Mouse (Mus musculus) thymus, postnatal 14 days (tissue): ENCODE data around the gene Taar8b.
"Not testable (repeated sequence)": the region's sequence is repeated elsewhere in the genome, so short reads cannot be mapped to it uniquely, and the experiment has no call there.

Experiments
- DNase-seq: peaks from one replicate; pipeline ENCODE4 v3.0.0; 2021

Gene Taar8b

GRCm38 (mm10) chr10:24092194-24092593, at the start of gene Taar8b:
Gene Taar8b, minus strand, starts transcription at chr10:24092294.
- DNase-seq, result no peak

GRCm38 (mm10) chr10:24138623-24139261, 46.6 kb upstream of the Taar8b start:
- DNase-seq, result no peak

GRCm38 (mm10) chr10:24134071-24134645, 42.1 kb upstream of the Taar8b start:
- DNase-seq, result no peak

GRCm38 (mm10) chr10:24133132-24133531, 41.0 kb upstream of the Taar8b start:
- DNase-seq, result no peak

- no peak for DNase-seq
These were observed 40.2 kb upstream of the Taar8b start for GRCm38 (mm10) chr10:24132273-24132672.

- DNase-seq, result peak; percentile 71
These were observed 39.6 kb upstream of the Taar8b start for GRCm38 (mm10) chr10:24131451-24132262.

GRCm38 (mm10) chr10:24111116-24111778, 19.2 kb upstream of the Taar8b start:
- DNase-seq, result peak; percentile 32

- DNase-seq, result not testable (repeated sequence)
These were observed 17.3 kb upstream of the Taar8b start, which contains the start of gene Taar9 for GRCm38 (mm10) chr10:24109434-24109833. Gene Taar9, minus strand, starts transcription at chr10:24109534.

GRCm38 (mm10) chr10:24108236-24108635, 16.1 kb upstream of the Taar8b start:
- DNase-seq, result no peak

GRCm38 (mm10) chr10:24107747-24108146, 15.7 kb upstream of the Taar8b start:
- DNase-seq, result no peak

GRCm38 (mm10) chr10:24103299-24103698, 11.2 kb upstream of the Taar8b start:
- not testable (repeated sequence) for DNase-seq

- DNase-seq, result not testable (repeated sequence)
These were observed 9.7 kb upstream of the Taar8b start, which contains the start of gene Taar8c for GRCm38 (mm10) chr10:24101812-24102211. Gene Taar8c, minus strand, starts transcription at chr10:24101912.

- DNase-seq, result not testable (repeated sequence)
These were observed 4.9 kb upstream of the Taar8b start for GRCm38 (mm10) chr10:24097010-24097409.

- no peak for DNase-seq
These were observed 4.9 kb downstream of the Taar8b start for GRCm38 (mm10) chr10:24087168-24087567.

- DNase-seq, result no peak
These were observed 5.5 kb downstream of the Taar8b start for GRCm38 (mm10) chr10:24086555-24086954.

- no peak for DNase-seq
These were observed 6.2 kb downstream of the Taar8b start for GRCm38 (mm10) chr10:24085936-24086335.

GRCm38 (mm10) chr10:24080166-24080565, 11.9 kb downstream of the Taar8b start:
- peak; percentile 23 for DNase-seq

- DNase-seq, result not testable (repeated sequence)
These were observed 15.9 kb downstream of the Taar8b start, which contains the start of gene Taar8a for GRCm38 (mm10) chr10:24076200-24076599. Gene Taar8a, plus strand, starts transcription at chr10:24076500.

- not testable (repeated sequence) for DNase-seq
These were observed 17.3 kb downstream of the Taar8b start for GRCm38 (mm10) chr10:24074751-24075150.

- DNase-seq, result no peak
These were observed 33.1 kb downstream of the Taar8b start for GRCm38 (mm10) chr10:24058986-24059385.

GRCm38 (mm10) chr10:24052039-24052438, 40.1 kb downstream of the Taar8b start:
- DNase-seq, result no peak

GRCm38 (mm10) chr10:24049210-24049609, 42.9 kb downstream of the Taar8b start, which contains the start of gene Taar7f:
Gene Taar7f, plus strand, starts transcription at chr10:24049510.
- DNase-seq, result no peak
